Mouse (Mus musculus) testis, adult 2 months (tissue): ENCODE measurements around the gene Clec16a.

Experiments
- CTCF ChIP-seq: fragments of 200-500 bp; IDR thresholded peaks from 2 replicates; pipeline ENCODE4 v1.5.1; 2012; ENCODE audit warnings: low read depth, mild to moderate bottlenecking, inconsistent platforms, low read length, moderate library complexity; ENCODE audit not compliant: control insufficient read depth, insufficient read depth, insufficient replicate concordance
- POLR2A ChIP-seq: fragments of 200-500 bp; IDR thresholded peaks from 2 replicates; pipeline ENCODE4 v1.6.1; 2012; ENCODE audit warnings: low read depth, mild to moderate bottlenecking, inconsistent platforms, low read length, moderate library complexity; ENCODE audit not compliant: control insufficient read depth

GRCm38 (mm10) chr16:10664921-10665894 lies 120.1 kb downstream of the Clec16a start:
- TF ChIP-seq POLR2A (no peak), CTCF (peak; percentile 34; the same call in 1 of the 2 replicates)
